Mouse (Mus musculus) hindbrain, embryonic 12.5 days (tissue): ENCODE results near the gene Etfbkmt. TPM values are rescaled to one million over a fixed set of nuclear protein-coding genes. Genes with fewer than 3 reads are reported as not detected.

ENCODE experiments used
- ATAC-seq: fragments of 200-750 bp; cut with Nextera tagmentation; 2 replicates; pipeline ENCODE4 v1.8.0; 2017; ENCODE audit warnings: moderate TSS enrichment; ENCODE audit not compliant: low FRiP score
- H3K27ac ChIP-seq: fragments of 300-500 bp; sonication (generic); 2 replicates; pipeline ENCODE4 v1.5.1; 2016; ENCODE audit warnings: mild to moderate bottlenecking
- H3K27me3 ChIP-seq: fragments of 300-500 bp; sonication (generic); 2 replicates; pipeline ENCODE4 v1.6.1; 2016; ENCODE audit warnings: mild to moderate bottlenecking
- H3K36me3 ChIP-seq: fragments of 300-500 bp; sonication (generic); 2 replicates; pipeline ENCODE4 v1.6.1; 2016; ENCODE audit warnings: mild to moderate bottlenecking
- H3K4me1 ChIP-seq: fragments of 300-500 bp; sonication (generic); 2 replicates; pipeline ENCODE4 v1.6.1; 2016
- H3K4me2 ChIP-seq: fragments of 300-500 bp; sonication (generic); replicated peaks from 2 replicates; pipeline ENCODE4 v1.6.1; 2016; ENCODE audit warnings: mild to moderate bottlenecking
- H3K4me3 ChIP-seq: fragments of 300-500 bp; sonication (generic); 2 replicates; pipeline ENCODE4 v1.5.1; 2016; ENCODE audit warnings: mild to moderate bottlenecking
- H3K9ac ChIP-seq: fragments of 300-500 bp; sonication (generic); 2 replicates; pipeline ENCODE4 v1.6.1; 2016; ENCODE audit warnings: mild to moderate bottlenecking, moderate library complexity
- H3K9me3 ChIP-seq: fragments of 300-500 bp; sonication (generic); replicated peaks from 2 replicates; pipeline ENCODE4 v1.6.1; 2016; ENCODE audit warnings: mild to moderate bottlenecking
- WGBS: fragments of 180-500 bp; shearing (Covaris S2); methylation state at CpG from one replicate; pipeline ENCODE4 v1.1.7; 2016; 5-methylcytosine and 5-hydroxymethylcytosine counted together
- polyA plus RNA-seq: library from polyadenylated mRNA; unstranded; fragments of >200 nt; fragmentation: Nextera tagmentation; extraction: Ambion mirVana; gene quantifications from 2 replicates; pipeline ENCODE4 v1.2.1, GENCODE M21; 2016

Etfbkmt gene
- 8.5 and 8.8 TPM in 2 replicates for polyA plus RNA-seq

GRCm38 (mm10) chr6:149139471-149139870 lies at the start of gene Etfbkmt:
Gene Etfbkmt (plus strand): TSS chr6:149139849.
- H3K4me3 ChIP-seq = no peak within 1 kb of the TSS
- WGBS = 72% methylated on average over 1 of the region's 1 CpGs
- H3K9me3 ChIP-seq = no peaks in the 10 kb centered on the region
- no peak for ATAC-seq
- H3K4me1 ChIP-seq = peaks cover 3% of the 10 kb centered on the region
- H3K4me2 ChIP-seq = no peak within 1 kb of the TSS
- H3K27me3 ChIP-seq = no peaks in the 10 kb centered on the region
- H3K27ac ChIP-seq = no peak within 1 kb of the TSS
- no peak within 1 kb of the TSS for H3K9ac ChIP-seq
- no peaks in the 10 kb centered on the region for H3K36me3 ChIP-seq

GRCm38 (mm10) chr6:149092406-149092805 lies 47.2 kb upstream of the Etfbkmt start:
- no peak overlapping the region for H3K9ac ChIP-seq
- H3K36me3 ChIP-seq = no peaks in the 10 kb centered on the region
- no peaks in the 10 kb centered on the region for H3K4me1 ChIP-seq
- no peaks in the 10 kb centered on the region for H3K9me3 ChIP-seq
- ATAC-seq = no peak
- no peaks in the 10 kb centered on the region for H3K27me3 ChIP-seq
- H3K4me3 ChIP-seq = no peak overlapping the region
- WGBS = 97% methylated on average over 6 of the region's 6 CpGs
- H3K27ac ChIP-seq = no peak overlapping the region
- H3K4me2 ChIP-seq = no peak overlapping the region

GRCm38 (mm10) chr6:149093465-149093864 lies 46.2 kb upstream of the Etfbkmt start:
- no peak overlapping the region for H3K4me2 ChIP-seq
- H3K9me3 ChIP-seq = no peaks in the 10 kb centered on the region
- H3K4me1 ChIP-seq = no peaks in the 10 kb centered on the region
- no peaks in the 10 kb centered on the region for H3K36me3 ChIP-seq
- no peak overlapping the region for H3K27ac ChIP-seq
- H3K4me3 ChIP-seq = no peak overlapping the region
- 50% methylated on average over 5 of the region's 5 CpGs for WGBS
- ATAC-seq = no peak
- no peak overlapping the region for H3K9ac ChIP-seq
- H3K27me3 ChIP-seq = no peaks in the 10 kb centered on the region

GRCm38 (mm10) chr6:149094555-149094954 lies 45.1 kb upstream of the Etfbkmt start:
- H3K4me1 ChIP-seq = peaks cover 2% of the 10 kb centered on the region; the same call in 1 of the 2 replicates
- no peak overlapping the region for H3K4me3 ChIP-seq
- no peaks in the 10 kb centered on the region for H3K36me3 ChIP-seq
- no peaks in the 10 kb centered on the region for H3K9me3 ChIP-seq
- ATAC-seq = no peak
- H3K4me2 ChIP-seq = no peak overlapping the region
- H3K9ac ChIP-seq = no peak overlapping the region
- H3K27me3 ChIP-seq = no peaks in the 10 kb centered on the region
- WGBS = 87% methylated on average over 1 of the region's 1 CpGs
- H3K27ac ChIP-seq = no peak overlapping the region

- WGBS = 72% methylated on average over 6 of the region's 6 CpGs
- Histone ChIP-seq H3K9ac (no peak overlapping the region), H3K4me2 (no peak overlapping the region)
Observed at GRCm38 (mm10) chr6:149095389-149095788, 44.3 kb upstream of the Etfbkmt start.

GRCm38 (mm10) chr6:149096233-149096632 lies 43.4 kb upstream of the Etfbkmt start:
- Histone ChIP-seq H3K9me3 (no peaks in the 10 kb centered on the region), H3K4me3 (no peak overlapping the region), H3K36me3 (no peaks in the 10 kb centered on the region), H3K9ac (no peak overlapping the region), H3K27ac (no peak overlapping the region), H3K27me3 (no peaks in the 10 kb centered on the region), H3K4me1 (peaks cover 5% of the 10 kb centered on the region; the same call in 1 of the 2 replicates), H3K4me2 (no peak overlapping the region)
- no peak for ATAC-seq
- 80% methylated on average over 2 of the region's 2 CpGs for WGBS

More at GRCm38 (mm10) chr6:149095389-149095788, 44.3 kb upstream of the Etfbkmt start:
- ATAC-seq = no peak
- peaks cover 5% of the 10 kb centered on the region; the same call in 1 of the 2 replicates for H3K4me1 ChIP-seq
- no peak overlapping the region for H3K27ac ChIP-seq
- H3K4me3 ChIP-seq = no peak overlapping the region
- no peaks in the 10 kb centered on the region for H3K36me3 ChIP-seq
- no peaks in the 10 kb centered on the region for H3K27me3 ChIP-seq
- H3K9me3 ChIP-seq = no peaks in the 10 kb centered on the region

- no peak overlapping the region for H3K27ac ChIP-seq
- H3K36me3 ChIP-seq = no peaks in the 10 kb centered on the region
- no peaks in the 10 kb centered on the region for H3K9me3 ChIP-seq
- 97% methylated on average over 1 of the region's 1 CpGs for WGBS
- peaks cover 5% of the 10 kb centered on the region; the same call in 1 of the 2 replicates for H3K4me1 ChIP-seq
- H3K4me2 ChIP-seq = no peak overlapping the region
- H3K9ac ChIP-seq = no peak overlapping the region
- ATAC-seq = no peak
- H3K27me3 ChIP-seq = no peaks in the 10 kb centered on the region
- H3K4me3 ChIP-seq = no peak overlapping the region
Observed at GRCm38 (mm10) chr6:149097276-149097675, 42.4 kb upstream of the Etfbkmt start.

GRCm38 (mm10) chr6:149098993-149099392 lies 40.7 kb upstream of the Etfbkmt start:
- Histone ChIP-seq H3K4me1 (peaks cover 5% of the 10 kb centered on the region; the same call in 1 of the 2 replicates), H3K4me2 (peak overlapping the region; percentile 66; the same call in 1 of the 2 replicates), H3K36me3 (no peaks in the 10 kb centered on the region), H3K9ac (no peak overlapping the region), H3K27me3 (no peaks in the 10 kb centered on the region), H3K4me3 (no peak overlapping the region), H3K9me3 (no peaks in the 10 kb centered on the region), H3K27ac (no peak overlapping the region)
- no peak for ATAC-seq

- H3K27me3 ChIP-seq = no peaks in the 10 kb centered on the region
- H3K4me3 ChIP-seq = peak overlapping the region; percentile 74
- H3K9ac ChIP-seq = peak overlapping the region; percentile 92
- H3K4me1 ChIP-seq = peaks cover 5% of the 10 kb centered on the region; the same call in 1 of the 2 replicates
- no peaks in the 10 kb centered on the region for H3K9me3 ChIP-seq
- peak overlapping the region; percentile 66 for H3K4me2 ChIP-seq
- WGBS = 1% methylated on average over 52 of the region's 52 CpGs
- H3K36me3 ChIP-seq = no peaks in the 10 kb centered on the region
- ATAC-seq = peak; percentile 77
- peak overlapping the region; percentile 98 for H3K27ac ChIP-seq
Observed at GRCm38 (mm10) chr6:149100174-149101075, 39.2 kb upstream of the Etfbkmt start.

- Histone ChIP-seq H3K4me3 (peak within 1 kb of the TSS; percentile 74), H3K9me3 (no peaks in the 10 kb centered on the region), H3K4me2 (peak within 1 kb of the TSS; percentile 66), H3K4me1 (peaks cover 5% of the 10 kb centered on the region; the same call in 1 of the 2 replicates), H3K36me3 (no peaks in the 10 kb centered on the region), H3K9ac (peak within 1 kb of the TSS; percentile 92), H3K27ac (peak within 1 kb of the TSS; percentile 98), H3K27me3 (no peaks in the 10 kb centered on the region)
- peak; percentile 95 for ATAC-seq
- under 1% methylated on average over 116 of the region's 124 CpGs for WGBS
Observed at GRCm38 (mm10) chr6:149101076-149101942, 38.3 kb upstream of the Etfbkmt start, which contains the start of gene Dennd5b. Gene Dennd5b (minus strand): TSS chr6:149101680.

- Histone ChIP-seq H3K4me3 (peak overlapping the region; percentile 74), H3K9me3 (no peaks in the 10 kb centered on the region), H3K4me2 (peak overlapping the region; percentile 66), H3K36me3 (no peaks in the 10 kb centered on the region), H3K27ac (peak overlapping the region; percentile 98), H3K27me3 (no peaks in the 10 kb centered on the region), H3K9ac (peak overlapping the region; percentile 92), H3K4me1 (peaks cover 5% of the 10 kb centered on the region; the same call in 1 of the 2 replicates)
- 11% methylated on average over 7 of the region's 7 CpGs for WGBS
- ATAC-seq = no peak; the same call in 1 of the 2 replicates
Observed at GRCm38 (mm10) chr6:149101943-149102243, 37.8 kb upstream of the Etfbkmt start.

GRCm38 (mm10) chr6:149103451-149103850 lies 36.2 kb upstream of the Etfbkmt start:
- no peaks in the 10 kb centered on the region for H3K9me3 ChIP-seq
- H3K9ac ChIP-seq = no peak overlapping the region
- 87% methylated on average over 1 of the region's 1 CpGs for WGBS
- H3K36me3 ChIP-seq = no peaks in the 10 kb centered on the region
- H3K27me3 ChIP-seq = no peaks in the 10 kb centered on the region
- H3K4me3 ChIP-seq = no peak overlapping the region
- ATAC-seq = no peak
- no peak overlapping the region for H3K4me2 ChIP-seq
- H3K4me1 ChIP-seq = peaks cover 5% of the 10 kb centered on the region; the same call in 1 of the 2 replicates
- no peak overlapping the region for H3K27ac ChIP-seq
